15 mouse cellular contexts compared by ENCODE assay signal in genomic region chr9:43524947-43525565, GRCm38 (mm10).
DNase-seq lines count a peak whose midpoint lies in the region; ATAC-seq and TF ChIP-seq lines count a peak whose summit lies in the region.
"Had no signal": no experiment of that assay in that cellular context is flagged by ENCODE, and none has a peak within 500 bp of the region (broad histone marks: within the 10 kb centered on the region; RNA-seq: fewer than 3 reads in every experiment).

No protein-coding gene starts in this region.

- peak; percentile 51 for ATAC-seq in forebrain, postnatal 0 days
- peak; percentile 73 for ATAC-seq in hindbrain, embryonic 15.5 days (ENCODE audit: low FRiP score, low read depth)
- ATAC-seq in midbrain, postnatal 0 days (ENCODE audit: low FRiP score), result no peak
- ATAC-seq in CD4-positive, CD25-positive, alpha-beta regulatory T cell, adult 4 months, result no peak

- DNase-seq in kidney, postnatal 10 days, result peak; percentile 21
- no peak for DNase-seq in kidney, postnatal 36 days
- peak; percentile 39 for DNase-seq in forebrain, postnatal 0 days
- DNase-seq in midbrain, postnatal 0 days (ENCODE audit: low spot score), result peak; percentile 81
- no peak for DNase-seq in thymus, postnatal 4 days
- DNase-seq: adrenal gland, postnatal 36 days; cerebellum, adult 11 months; heart, adult 11 months; heart, postnatal 14 days; kidney, adult 11 months; lung, postnatal 36 days; thymus, adult 2 months had no signal

- no peak for TF ChIP-seq CTCF in forebrain, postnatal 0 days (IDR thresholded peaks at IDR 0.05; ENCODE audit: low read depth)
- no peak for TF ChIP-seq CTCF in midbrain, postnatal 0 days (IDR thresholded peaks at IDR 0.05)

- 7% methylated on average over 4 of the region's 4 CpGs for WGBS in forebrain, postnatal 0 days
- WGBS in hindbrain, embryonic 15.5 days, result 25% methylated on average over 4 of the region's 4 CpGs
- WGBS in midbrain, postnatal 0 days, result 46% methylated on average over 4 of the region's 4 CpGs

- H3K36me3 ChIP-seq in forebrain, postnatal 0 days (ENCODE audit: insufficient read depth), result no peaks in the 10 kb centered on the region
- no peaks in the 10 kb centered on the region for H3K36me3 ChIP-seq in hindbrain, embryonic 15.5 days
- no peaks in the 10 kb centered on the region for H3K36me3 ChIP-seq in midbrain, postnatal 0 days (ENCODE audit: insufficient read depth, low read length)

- no peak overlapping the region for H3K9ac ChIP-seq in forebrain, postnatal 0 days
- no peak overlapping the region for H3K9ac ChIP-seq in hindbrain, embryonic 15.5 days
- no peak overlapping the region for H3K9ac ChIP-seq in midbrain, postnatal 0 days (replicated peaks; ENCODE audit: low read length, poor library complexity, severe bottlenecking)

- no peaks in the 10 kb centered on the region for H3K9me3 ChIP-seq in forebrain, postnatal 0 days (ENCODE audit: low read length)
- H3K9me3 ChIP-seq in hindbrain, embryonic 15.5 days, result no peaks in the 10 kb centered on the region
- H3K9me3 ChIP-seq in midbrain, postnatal 0 days (ENCODE audit: low read length), result no peaks in the 10 kb centered on the region

- no peak overlapping the region for H3K4me3 ChIP-seq in forebrain, postnatal 0 days (ENCODE audit: low read depth, low read length)
- H3K4me3 ChIP-seq in hindbrain, embryonic 15.5 days, result no peak overlapping the region
- no peak overlapping the region for H3K4me3 ChIP-seq in midbrain, postnatal 0 days (ENCODE audit: low read depth, low read length)

- H3K27me3 ChIP-seq in forebrain, postnatal 0 days (ENCODE audit: insufficient read depth, low read length), result no peaks in the 10 kb centered on the region
- H3K27me3 ChIP-seq in hindbrain, embryonic 15.5 days, result no peaks in the 10 kb centered on the region
- H3K27me3 ChIP-seq in midbrain, postnatal 0 days (ENCODE audit: insufficient read depth, low read length), result no peaks in the 10 kb centered on the region

- H3K27ac ChIP-seq in forebrain, postnatal 0 days (ENCODE audit: low read depth, low read length), result no peak overlapping the region
- no peak overlapping the region for H3K27ac ChIP-seq in hindbrain, embryonic 15.5 days (replicated peaks)
- no peak overlapping the region for H3K27ac ChIP-seq in midbrain, postnatal 0 days (ENCODE audit: low read depth, low read length)

- no peaks in the 10 kb centered on the region for H3K4me1 ChIP-seq in forebrain, postnatal 0 days (ENCODE audit: insufficient read depth)
- peaks cover 19% of the 10 kb centered on the region for H3K4me1 ChIP-seq in hindbrain, embryonic 15.5 days (replicated peaks)
- no peaks in the 10 kb centered on the region for H3K4me1 ChIP-seq in midbrain, postnatal 0 days (ENCODE audit: insufficient read depth, low read length)

- no peak overlapping the region for H3K4me2 ChIP-seq in forebrain, postnatal 0 days (ENCODE audit: low read depth)
- no peak overlapping the region for H3K4me2 ChIP-seq in hindbrain, embryonic 15.5 days
- no peak overlapping the region for H3K4me2 ChIP-seq in midbrain, postnatal 0 days (ENCODE audit: low read depth, low read length, poor library complexity, severe bottlenecking)
- H3K4me2 ChIP-seq: liver, embryonic 11.5 days had no signal

Comparison
In these comparisons a context has a peak if more than half of its experiments do, and no peak if none do; other contexts are left out.
1. DNase-seq: peak in kidney, postnatal 10 days (single experiment), forebrain, postnatal 0 days (single experiment) and midbrain, postnatal 0 days (single experiment); none in kidney, postnatal 36 days (0 of 2) and thymus, postnatal 4 days (single experiment).
2. ATAC-seq: peak in forebrain, postnatal 0 days (single experiment) and hindbrain, embryonic 15.5 days (single experiment); none in midbrain, postnatal 0 days (single experiment) and CD4-positive, CD25-positive, alpha-beta regulatory T cell, adult 4 months (single experiment).